Mouse (Mus musculus) intestine, embryonic 14.5 days (tissue): ENCODE results near the gene Tmem237. TPM values are rescaled to one million over a fixed set of nuclear protein-coding genes. Genes with fewer than 3 reads are reported as not detected.

Experiments
- ATAC-seq: fragments of 200-750 bp; cut with Nextera tagmentation; replicated peaks from 2 replicates; pipeline ENCODE4 v1.8.0; 2017; ENCODE audit warnings: low read depth, moderate number of reproducible peaks, moderate TSS enrichment, moderate library complexity; ENCODE audit not compliant: low FRiP score, low TSS enrichment
- DNase-seq: peaks from one replicate; pipeline ENCODE4 v3.0.0-alpha.2; 2018; ENCODE audit warnings: low spot score
- H3K27ac ChIP-seq: fragments of 300-500 bp; sonication (generic); 2 replicates; pipeline ENCODE4 v1.5.1; 2014; ENCODE audit warnings: low read depth, mild to moderate bottlenecking, control low read depth
- H3K27me3 ChIP-seq: fragments of 300-500 bp; sonication (generic); replicated peaks from 2 replicates; pipeline ENCODE4 v1.6.1; 2014; ENCODE audit warnings: low read length, control low read depth; ENCODE audit not compliant: control insufficient read depth, insufficient read depth
- H3K36me3 ChIP-seq: fragments of 300-500 bp; sonication (generic); 2 replicates; pipeline ENCODE4 v1.6.1; 2014; ENCODE audit warnings: low read length, control low read depth; ENCODE audit not compliant: control insufficient read depth, insufficient read depth
- H3K4me1 ChIP-seq: fragments of 300-500 bp; sonication (generic); replicated peaks from 2 replicates; pipeline ENCODE4 v1.6.1; 2014; ENCODE audit warnings: low read length, control low read depth, mixed read lengths; ENCODE audit not compliant: control insufficient read depth, insufficient read depth
- H3K4me2 ChIP-seq: fragments of 300-500 bp; sonication (generic); 2 replicates; pipeline ENCODE4 v1.6.1; 2014; ENCODE audit warnings: low read length
- H3K4me3 ChIP-seq: fragments of 300-500 bp; sonication (generic); 2 replicates; pipeline ENCODE4 v1.5.1; 2014; ENCODE audit warnings: low read depth, low read length, control low read depth, mixed read lengths
- H3K9ac ChIP-seq: fragments of 300-500 bp; sonication (generic); 2 replicates; pipeline ENCODE4 v1.6.1; 2014; ENCODE audit warnings: mild to moderate bottlenecking, low read length
- H3K9me3 ChIP-seq: fragments of 300-500 bp; sonication (generic); 2 replicates; pipeline ENCODE4 v1.6.1; 2016; ENCODE audit warnings: low read length, control low read depth; ENCODE audit not compliant: control insufficient read depth
- WGBS: fragments of 180-500 bp; shearing (Covaris S2); extraction: QIAGEN DNeasy Blood & Tissue Kit; methylation state at CpG from one replicate; pipeline ENCODE4 v1.1.7; 2014; 5-methylcytosine and 5-hydroxymethylcytosine counted together
- polyA plus RNA-seq: library from polyadenylated mRNA; unstranded; fragments of >200 nt; fragmentation: Nextera tagmentation; extraction: Ambion mirVana; gene quantifications from 2 replicates; pipeline ENCODE4 v1.2.1, GENCODE M21; 2014

Gene Tmem237
- polyA plus RNA-seq, 1 experiment from 2014 or later = 40.3 TPM

DNA sequence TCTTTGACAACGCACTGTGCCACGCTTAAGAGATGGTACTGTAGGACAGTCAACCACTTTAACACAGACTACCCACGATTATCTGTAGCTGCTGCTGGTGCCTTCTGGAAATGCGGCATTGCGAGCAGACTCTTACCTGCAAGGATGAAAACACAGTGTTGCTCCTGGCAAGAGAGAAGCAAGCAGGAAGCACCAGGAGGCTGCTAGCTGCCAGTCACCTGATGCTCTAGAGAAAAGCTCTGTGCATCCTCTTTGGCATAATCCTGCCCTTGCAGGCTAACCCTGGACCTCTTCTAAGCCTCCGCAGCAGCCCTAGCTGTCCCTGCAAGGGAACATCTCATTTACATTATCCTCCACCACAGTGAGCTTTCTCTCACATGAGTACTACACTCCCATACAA, 41.2 kb upstream of the Tmem237 start:
- 86% methylated on average over 6 of the region's 6 CpGs for WGBS
- ATAC-seq (no peak), DNase-seq (no peak)
- Histone ChIP-seq H3K4me1 (no peaks in the 10 kb centered on the region), H3K4me2 (no peak overlapping the region), H3K36me3 (peaks cover 16% of the 10 kb centered on the region), H3K27ac (no peak overlapping the region), H3K27me3 (no peaks in the 10 kb centered on the region), H3K9me3 (no peaks in the 10 kb centered on the region), H3K9ac (no peak overlapping the region), H3K4me3 (no peak overlapping the region)

DNA sequence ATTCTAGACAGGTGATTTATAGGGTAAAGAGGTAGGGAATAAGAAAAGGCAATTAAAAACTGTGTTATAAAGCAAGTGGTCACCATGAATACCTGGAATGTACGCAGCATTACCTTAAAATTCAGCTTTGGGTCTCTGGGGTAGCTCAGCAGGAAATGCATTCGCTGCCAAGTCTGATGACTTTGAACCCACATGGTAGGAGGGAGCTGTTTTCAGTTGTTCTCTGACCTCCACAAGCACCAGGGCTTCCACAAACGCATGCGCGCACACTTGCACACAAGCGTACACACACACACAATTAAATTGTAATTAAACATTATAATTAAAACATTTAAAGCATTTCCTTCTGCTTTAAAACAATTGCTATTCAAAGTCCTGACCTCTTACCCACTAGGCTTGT, 40.7 kb upstream of the Tmem237 start:
- Histone ChIP-seq H3K9ac (no peak overlapping the region), H3K4me2 (no peak overlapping the region), H3K36me3 (peaks cover 14% of the 10 kb centered on the region), H3K4me3 (no peak overlapping the region), H3K4me1 (no peaks in the 10 kb centered on the region), H3K27ac (no peak overlapping the region), H3K9me3 (no peaks in the 10 kb centered on the region), H3K27me3 (no peaks in the 10 kb centered on the region)
- no peak for DNase-seq
- 91% methylated on average over 6 of the region's 6 CpGs for WGBS
- ATAC-seq = no peak

- peaks cover 8% of the 10 kb centered on the region for H3K36me3 ChIP-seq
- no peaks in the 10 kb centered on the region for H3K9me3 ChIP-seq
- no peaks in the 10 kb centered on the region for H3K4me1 ChIP-seq
- no peak for DNase-seq
- H3K4me3 ChIP-seq = no peak overlapping the region
- H3K4me2 ChIP-seq = no peak overlapping the region
- no peak overlapping the region for H3K9ac ChIP-seq
- no peaks in the 10 kb centered on the region for H3K27me3 ChIP-seq
- H3K27ac ChIP-seq = no peak overlapping the region
- 72% methylated on average over 3 of the region's 3 CpGs for WGBS
- ATAC-seq = no peak
Observed at GRCm38 (mm10) chr1:59159136-59159535, 38.9 kb upstream of the Tmem237 start.

DNA sequence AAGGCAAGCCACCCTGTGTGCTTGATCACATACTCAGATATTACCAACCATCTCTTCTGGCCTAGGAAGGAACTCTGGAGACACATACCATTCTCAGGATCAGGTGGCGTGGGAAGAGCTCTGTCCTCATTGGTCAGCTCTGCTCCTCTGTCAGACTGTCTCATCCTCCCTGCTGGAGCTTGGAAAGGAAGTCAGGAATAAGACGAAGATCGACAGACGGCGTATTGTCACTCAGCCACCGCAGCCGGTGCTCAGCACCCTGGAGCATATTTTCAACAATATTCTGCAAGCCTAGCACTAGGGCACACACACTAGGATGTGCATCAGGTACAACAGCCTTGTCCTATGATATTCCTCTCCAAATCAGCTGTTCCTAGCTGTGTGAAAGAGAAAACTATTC, 38.3 kb upstream of the Tmem237 start:
- Histone ChIP-seq H3K4me3 (no peak overlapping the region), H3K9me3 (no peaks in the 10 kb centered on the region), H3K4me2 (no peak overlapping the region), H3K27ac (no peak overlapping the region), H3K4me1 (no peaks in the 10 kb centered on the region), H3K9ac (no peak overlapping the region), H3K27me3 (no peaks in the 10 kb centered on the region), H3K36me3 (peaks cover 8% of the 10 kb centered on the region)
- DNase-seq = no peak
- WGBS = 83% methylated on average over 7 of the region's 7 CpGs
- ATAC-seq = no peak

DNA sequence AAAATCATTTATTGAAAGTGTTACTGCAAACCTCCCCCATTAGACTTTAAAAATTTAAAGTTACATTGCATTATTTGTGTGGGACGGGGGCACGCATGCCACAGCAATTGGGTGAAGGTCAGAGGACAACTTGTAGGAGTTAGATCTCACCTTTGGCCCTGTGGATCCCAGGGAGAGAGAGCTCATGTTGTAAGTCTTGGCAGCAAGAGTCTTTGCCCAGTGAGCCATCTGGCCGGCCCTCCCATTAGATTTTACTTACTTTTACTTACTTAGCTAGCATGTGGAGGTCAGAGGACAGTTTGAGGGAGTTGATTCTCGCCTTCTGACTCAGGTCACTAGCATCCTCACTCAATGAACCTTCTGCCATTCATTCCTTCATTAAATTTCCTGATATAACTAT, 37.6 kb upstream of the Tmem237 start:
- 84% methylated on average over 4 of the region's 4 CpGs for WGBS
- DNase-seq = no peak
- H3K9me3 ChIP-seq = no peaks in the 10 kb centered on the region
- H3K4me2 ChIP-seq = no peak overlapping the region
- H3K4me3 ChIP-seq = no peak overlapping the region
- no peaks in the 10 kb centered on the region for H3K27me3 ChIP-seq
- no peak overlapping the region for H3K27ac ChIP-seq
- peaks cover 3% of the 10 kb centered on the region; the same call in 1 of the 2 replicates for H3K36me3 ChIP-seq
- no peak for ATAC-seq
- H3K9ac ChIP-seq = no peak overlapping the region
- H3K4me1 ChIP-seq = no peaks in the 10 kb centered on the region

DNA sequence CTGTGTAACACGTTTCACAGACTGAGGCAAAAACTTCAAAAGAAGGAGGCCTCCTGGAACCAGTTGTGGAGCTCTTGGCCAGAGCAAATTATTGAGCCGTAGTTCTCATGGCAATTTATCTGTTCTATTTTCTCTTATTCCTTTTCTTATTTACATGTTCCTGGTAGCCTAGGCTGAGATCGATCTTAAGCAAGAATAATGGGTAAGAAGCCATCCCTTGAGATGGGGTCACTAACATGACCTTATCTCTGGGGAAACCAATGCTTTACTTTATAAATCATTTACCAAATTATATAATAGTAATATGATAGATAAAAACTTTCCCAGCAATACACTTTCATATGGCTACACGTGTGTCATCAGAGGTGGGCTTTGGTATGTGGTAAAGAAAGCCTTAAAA, 32.1 kb upstream of the Tmem237 start:
- H3K27me3 ChIP-seq = no peaks in the 10 kb centered on the region
- no peaks in the 10 kb centered on the region for H3K4me1 ChIP-seq
- WGBS = 77% methylated on average over 4 of the region's 4 CpGs
- no peaks in the 10 kb centered on the region for H3K9me3 ChIP-seq
- no peak overlapping the region for H3K4me2 ChIP-seq
- H3K4me3 ChIP-seq = no peak overlapping the region
- H3K9ac ChIP-seq = no peak overlapping the region
- H3K27ac ChIP-seq = no peak overlapping the region
- ATAC-seq = no peak
- no peak for DNase-seq
- H3K36me3 ChIP-seq = no peaks in the 10 kb centered on the region

- no peaks in the 10 kb centered on the region for H3K4me1 ChIP-seq
- no peak overlapping the region for H3K9ac ChIP-seq
- no peak for DNase-seq
- H3K4me2 ChIP-seq = no peak overlapping the region
- ATAC-seq = no peak
- no peaks in the 10 kb centered on the region for H3K36me3 ChIP-seq
- no peak overlapping the region for H3K27ac ChIP-seq
- WGBS = 71% methylated on average over 5 of the region's 5 CpGs
- no peaks in the 10 kb centered on the region for H3K27me3 ChIP-seq
- no peaks in the 10 kb centered on the region for H3K9me3 ChIP-seq
- no peak overlapping the region for H3K4me3 ChIP-seq
Observed at GRCm38 (mm10) chr1:59150542-59150941, 30.3 kb upstream of the Tmem237 start.

GRCm38 (mm10) chr1:59144543-59144942, 24.3 kb upstream of the Tmem237 start:
- Histone ChIP-seq H3K9ac (no peak overlapping the region), H3K4me1 (no peaks in the 10 kb centered on the region), H3K36me3 (no peaks in the 10 kb centered on the region), H3K9me3 (no peaks in the 10 kb centered on the region), H3K4me2 (no peak overlapping the region), H3K27me3 (no peaks in the 10 kb centered on the region), H3K4me3 (no peak overlapping the region), H3K27ac (no peak overlapping the region)
- ATAC-seq = no peak
- DNase-seq = no peak
- 73% methylated on average over 10 of the region's 10 CpGs for WGBS

DNA sequence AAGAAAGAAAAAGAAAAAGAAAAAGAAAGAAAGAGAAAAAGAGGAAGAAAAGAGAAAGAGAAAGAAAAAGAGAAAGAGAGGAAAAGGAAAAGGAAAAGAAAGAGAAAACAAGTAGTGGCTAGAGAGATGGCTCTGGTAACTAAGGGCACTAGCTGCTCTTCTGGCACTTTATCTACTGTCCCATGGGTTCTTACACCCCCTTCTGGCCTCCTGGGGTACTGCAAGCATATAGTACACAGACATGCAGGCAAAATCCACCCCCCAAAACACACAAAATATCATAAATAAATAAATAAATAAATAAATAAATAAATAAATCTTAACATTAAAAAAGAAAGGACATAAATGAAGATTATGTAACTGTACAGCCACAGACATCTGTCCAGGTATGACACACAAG, 22.6 kb upstream of the Tmem237 start:
- no peaks in the 10 kb centered on the region for H3K4me1 ChIP-seq
- H3K9me3 ChIP-seq = no peaks in the 10 kb centered on the region
- ATAC-seq (no peak), DNase-seq (peak; percentile 77)
- H3K27ac ChIP-seq = no peak overlapping the region
- no peak overlapping the region for H3K9ac ChIP-seq
- no peak overlapping the region for H3K4me3 ChIP-seq
- H3K36me3 ChIP-seq = no peaks in the 10 kb centered on the region
- H3K4me2 ChIP-seq = no peak overlapping the region
- H3K27me3 ChIP-seq = no peaks in the 10 kb centered on the region
